Mouse (Mus musculus) forebrain, embryonic 16.5 days (tissue): Measurements from ENCODE around the gene Slc25a21. TPM values are rescaled to one million over a fixed set of nuclear protein-coding genes. Genes with fewer than 3 reads are reported as not detected.

ENCODE experiments used
- ATAC-seq: fragments of 200-750 bp; cut with Nextera tagmentation; 2 replicates; pipeline ENCODE4 v1.8.0; 2017; ENCODE audit warnings: mild to moderate bottlenecking, moderate library complexity
- H3K27ac ChIP-seq: fragments of 300-500 bp; sonication (generic); 2 replicates; pipeline ENCODE4 v1.5.1; 2014; ENCODE audit warnings: low read length, control low read depth
- H3K27me3 ChIP-seq: fragments of 300-500 bp; sonication (generic); replicated peaks from 2 replicates; pipeline ENCODE4 v1.6.1; 2014; ENCODE audit warnings: low read length; ENCODE audit not compliant: control insufficient read depth, insufficient read depth
- H3K36me3 ChIP-seq: fragments of 300-500 bp; sonication (generic); 2 replicates; pipeline ENCODE4 v1.6.1; 2014; ENCODE audit not compliant: control insufficient read depth, insufficient read depth
- H3K4me1 ChIP-seq: fragments of 300-500 bp; sonication (generic); replicated peaks from 2 replicates; pipeline ENCODE4 v1.6.1; 2014; ENCODE audit warnings: low read length; ENCODE audit not compliant: control insufficient read depth, insufficient read depth
- H3K4me2 ChIP-seq: fragments of 300-500 bp; sonication (generic); 2 replicates; pipeline ENCODE4 v1.6.1; 2014; ENCODE audit warnings: mild to moderate bottlenecking, low read length, control low read depth
- H3K4me3 ChIP-seq: fragments of 300-500 bp; sonication (generic); replicated peaks from 2 replicates; pipeline ENCODE4 v1.5.1; 2014; ENCODE audit warnings: mild to moderate bottlenecking, low read length, control low read depth
- H3K9ac ChIP-seq: fragments of 300-500 bp; sonication (generic); replicated peaks from 2 replicates; pipeline ENCODE4 v1.6.1; 2014; ENCODE audit warnings: low read depth, low read length, control low read depth
- H3K9me3 ChIP-seq: fragments of 300-500 bp; sonication (generic); 2 replicates; pipeline ENCODE4 v1.6.1; 2016; ENCODE audit warnings: low read length; ENCODE audit not compliant: control insufficient read depth
- WGBS: fragments of 180-500 bp; shearing (Covaris S2); extraction: QIAGEN DNeasy Blood & Tissue Kit; methylation state at CpG from one replicate; pipeline ENCODE4 v1.1.7; 2014; 5-methylcytosine and 5-hydroxymethylcytosine counted together
- polyA plus RNA-seq: library from polyadenylated mRNA; unstranded; fragments of >200 nt; fragmentation: Nextera tagmentation; extraction: Ambion mirVana; gene quantifications from 2 replicates; pipeline ENCODE4 v1.2.1, GENCODE M21; 2015

Gene Slc25a21
- polyA plus RNA-seq, 1 experiment from 2014 or later = not detected

DNA sequence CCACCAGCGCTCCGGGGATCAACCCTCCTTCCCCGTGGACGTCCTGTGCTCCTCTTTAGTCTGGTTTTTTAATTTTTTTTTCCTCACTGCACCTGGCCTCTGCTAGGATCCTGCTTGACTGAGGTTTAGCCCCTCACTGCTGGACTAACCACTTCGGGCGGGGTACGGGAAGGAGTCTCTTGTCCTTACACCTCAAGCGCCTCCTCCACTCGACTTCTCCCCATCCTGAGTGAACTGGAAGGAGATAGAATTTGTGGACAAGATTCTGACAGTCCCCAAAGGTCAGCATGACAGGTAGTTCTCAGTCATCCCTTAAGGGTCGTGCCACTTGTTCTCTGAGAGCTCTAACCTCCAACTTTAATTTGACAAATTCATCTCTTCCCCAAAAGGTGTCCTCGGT is 502.3 kb downstream of the Slc25a21 start:
- H3K27ac ChIP-seq = no peak overlapping the region
- under 1% methylated on average over 11 of the region's 11 CpGs for WGBS
- ATAC-seq = 0 out of 2 replicates have a peak, but pooled peaks have one; percentile 1

GRCm38 (mm10) chr12:56694361-56694760 is 502.9 kb downstream of the Slc25a21 start:
- H3K4me3 ChIP-seq = no peak overlapping the region

More for the DNA sequence above, 502.3 kb downstream of the Slc25a21 start:
- no peak overlapping the region for H3K9ac ChIP-seq
- peak overlapping the region; percentile 33 for H3K4me2 ChIP-seq
- no peaks in the 10 kb centered on the region for H3K36me3 ChIP-seq
- no peaks in the 10 kb centered on the region for H3K9me3 ChIP-seq
- H3K4me3 ChIP-seq = no peak overlapping the region
- peaks cover 87% of the 10 kb centered on the region for H3K27me3 ChIP-seq
- H3K4me1 ChIP-seq = peaks cover 24% of the 10 kb centered on the region

GRCm38 (mm10) chr12:56693411-56694098 is 503.7 kb downstream of the Slc25a21 start:
- Histone ChIP-seq H3K27ac (no peak overlapping the region), H3K9me3 (no peaks in the 10 kb centered on the region), H3K4me2 (no peak overlapping the region), H3K4me1 (peaks cover 24% of the 10 kb centered on the region), H3K4me3 (no peak overlapping the region), H3K36me3 (no peaks in the 10 kb centered on the region), H3K9ac (no peak overlapping the region), H3K27me3 (peaks cover 90% of the 10 kb centered on the region)
- WGBS = 3% methylated on average over 14 of the region's 14 CpGs
- no peak for ATAC-seq

More at GRCm38 (mm10) chr12:56694361-56694760, 502.9 kb downstream of the Slc25a21 start:
- Histone ChIP-seq H3K27ac (no peak overlapping the region), H3K4me1 (peaks cover 24% of the 10 kb centered on the region), H3K9ac (no peak overlapping the region), H3K4me2 (no peak overlapping the region), H3K9me3 (no peaks in the 10 kb centered on the region), H3K36me3 (no peaks in the 10 kb centered on the region), H3K27me3 (peaks cover 87% of the 10 kb centered on the region)
- WGBS = 2% methylated on average over 14 of the region's 14 CpGs
- no peak for ATAC-seq

- peaks cover 24% of the 10 kb centered on the region for H3K4me1 ChIP-seq
- no peaks in the 10 kb centered on the region for H3K9me3 ChIP-seq
- no peak overlapping the region for H3K27ac ChIP-seq
- ATAC-seq = no peak
- H3K4me3 ChIP-seq = no peak overlapping the region
- no peak overlapping the region for H3K9ac ChIP-seq
- 3% methylated on average over 19 of the region's 19 CpGs for WGBS
- no peaks in the 10 kb centered on the region for H3K36me3 ChIP-seq
- no peak overlapping the region for H3K4me2 ChIP-seq
- H3K27me3 ChIP-seq = peaks cover 93% of the 10 kb centered on the region
Observed at GRCm38 (mm10) chr12:56692536-56692935, 504.7 kb downstream of the Slc25a21 start.

- H3K9me3 ChIP-seq = no peaks in the 10 kb centered on the region
- no peak within 1 kb of the TSS for H3K9ac ChIP-seq
- H3K4me3 ChIP-seq = no peak within 1 kb of the TSS
- no peaks in the 10 kb centered on the region for H3K36me3 ChIP-seq
- peaks cover 18% of the 10 kb centered on the region for H3K4me1 ChIP-seq
- peaks cover 90% of the 10 kb centered on the region for H3K27me3 ChIP-seq
- no peak for ATAC-seq
- WGBS = under 1% methylated on average over 39 of the region's 40 CpGs
- no peak within 1 kb of the TSS for H3K4me2 ChIP-seq
- no peak within 1 kb of the TSS for H3K27ac ChIP-seq
Observed at GRCm38 (mm10) chr12:56691427-56692079, 505.7 kb downstream of the Slc25a21 start, which contains the start of gene Pax9. Gene Pax9 (plus strand): TSS chr12:56691767.

- Histone ChIP-seq H3K27ac (no peak overlapping the region), H3K9me3 (no peaks in the 10 kb centered on the region), H3K9ac (no peak overlapping the region), H3K27me3 (peaks cover 90% of the 10 kb centered on the region), H3K4me3 (no peak overlapping the region), H3K4me2 (no peak overlapping the region), H3K36me3 (no peaks in the 10 kb centered on the region), H3K4me1 (peaks cover 12% of the 10 kb centered on the region)
- WGBS = under 1% methylated on average over 12 of the region's 12 CpGs
- ATAC-seq = no peak
Observed at GRCm38 (mm10) chr12:56691001-56691400, 506.3 kb downstream of the Slc25a21 start.

GRCm38 (mm10) chr12:56690366-56690765 is 506.9 kb downstream of the Slc25a21 start:
- H3K36me3 ChIP-seq = no peaks in the 10 kb centered on the region
- H3K9me3 ChIP-seq = no peaks in the 10 kb centered on the region
- no peak overlapping the region for H3K4me3 ChIP-seq
- no peak for ATAC-seq
- peaks cover 90% of the 10 kb centered on the region for H3K27me3 ChIP-seq
- no peak overlapping the region for H3K4me2 ChIP-seq
- WGBS = 2% methylated on average over 16 of the region's 16 CpGs
- H3K9ac ChIP-seq = no peak overlapping the region
- H3K27ac ChIP-seq = no peak overlapping the region
- peaks cover 8% of the 10 kb centered on the region for H3K4me1 ChIP-seq

DNA sequence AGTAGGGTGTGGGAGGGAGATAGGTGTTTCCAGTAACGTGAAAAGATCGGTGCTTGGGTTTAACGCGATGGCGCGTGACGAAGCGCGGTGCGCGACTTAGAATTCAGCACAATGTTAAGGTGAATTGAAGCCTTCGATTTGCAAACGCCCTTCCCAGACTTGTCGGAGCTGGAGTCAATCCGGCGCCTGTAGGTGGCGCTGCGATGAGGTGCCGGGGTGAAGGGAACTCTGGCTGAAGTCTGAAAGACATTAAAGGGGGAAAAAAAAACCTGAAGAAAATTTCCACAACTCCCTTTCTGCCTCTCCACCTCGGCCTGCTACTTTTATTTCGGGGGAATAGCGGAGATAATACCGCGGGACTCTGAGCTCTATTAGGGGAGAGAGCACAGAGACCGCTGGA is 507.5 kb downstream of the Slc25a21 start:
- Histone ChIP-seq H3K9me3 (no peaks in the 10 kb centered on the region), H3K4me3 (no peak overlapping the region), H3K36me3 (no peaks in the 10 kb centered on the region), H3K4me2 (no peak overlapping the region), H3K9ac (no peak overlapping the region), H3K27ac (no peak overlapping the region), H3K27me3 (peaks cover 88% of the 10 kb centered on the region), H3K4me1 (0 out of 2 replicates have a peak, but pooled peaks cover 6% of the 10 kb centered on the region)
- ATAC-seq = no peak
- WGBS = under 1% methylated on average over 25 of the region's 25 CpGs

DNA sequence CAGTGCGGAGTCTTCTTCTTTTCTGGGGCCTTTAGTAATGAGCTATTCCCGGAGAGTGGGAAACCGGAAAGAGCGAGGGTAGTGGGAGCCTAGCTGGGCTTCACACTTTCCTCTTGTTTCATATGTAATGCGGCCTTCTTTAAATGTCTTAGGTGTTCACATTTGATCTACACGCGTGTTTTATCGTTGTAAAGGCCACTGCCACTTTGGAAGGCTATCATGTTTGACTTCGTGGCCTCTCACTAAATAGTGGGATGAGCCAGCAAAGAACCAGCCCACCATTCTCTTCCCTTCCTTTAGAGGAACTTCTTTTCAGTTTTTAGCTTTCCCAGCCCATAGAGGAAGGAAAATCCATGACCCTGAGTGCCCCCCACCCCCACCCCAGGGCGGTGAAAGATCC is 507.9 kb downstream of the Slc25a21 start:
- no peak overlapping the region for H3K9ac ChIP-seq
- 3% methylated on average over 10 of the region's 10 CpGs for WGBS

More for the DNA sequence above, 507.9 kb downstream of the Slc25a21 start:
- H3K4me2 ChIP-seq = no peak overlapping the region
- no peak overlapping the region for H3K27ac ChIP-seq
- H3K27me3 ChIP-seq = peaks cover 89% of the 10 kb centered on the region
- no peak for ATAC-seq
- 0 out of 2 replicates have a peak, but pooled peaks cover 6% of the 10 kb centered on the region for H3K4me1 ChIP-seq
- no peaks in the 10 kb centered on the region for H3K36me3 ChIP-seq
- H3K9me3 ChIP-seq = no peaks in the 10 kb centered on the region
- H3K4me3 ChIP-seq = no peak overlapping the region
